Mouse (Mus musculus): ENCODE data around the gene Mmp24.

Mmp24 gene

DNA sequence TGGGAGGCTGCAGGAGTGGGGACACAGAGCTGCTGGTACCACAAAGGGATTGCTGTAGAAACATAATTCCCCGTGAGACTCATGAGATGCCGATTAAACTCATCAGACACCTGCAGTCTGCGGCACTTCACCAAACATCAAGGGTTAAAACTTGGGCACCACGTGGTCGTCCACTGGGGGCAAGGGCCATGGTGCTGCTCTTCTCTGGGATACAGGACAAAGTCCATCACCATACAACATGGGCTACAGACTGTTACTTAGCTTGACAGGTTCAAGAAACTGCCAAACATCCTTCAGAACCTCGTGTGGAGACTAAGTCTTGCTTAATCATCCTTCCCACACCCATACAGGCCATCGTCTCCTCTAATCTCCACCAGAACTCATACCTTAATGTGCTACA is 85.0 kb downstream of the Mmp24 start:
- WGBS = 90% methylated on average over 7 of the region's 7 CpGs

- WGBS = 92% methylated on average over 6 of the region's 6 CpGs
Observed at GRCm38 (mm10) chr2:155861581-155861980, 86.4 kb downstream of the Mmp24 start.

DNA sequence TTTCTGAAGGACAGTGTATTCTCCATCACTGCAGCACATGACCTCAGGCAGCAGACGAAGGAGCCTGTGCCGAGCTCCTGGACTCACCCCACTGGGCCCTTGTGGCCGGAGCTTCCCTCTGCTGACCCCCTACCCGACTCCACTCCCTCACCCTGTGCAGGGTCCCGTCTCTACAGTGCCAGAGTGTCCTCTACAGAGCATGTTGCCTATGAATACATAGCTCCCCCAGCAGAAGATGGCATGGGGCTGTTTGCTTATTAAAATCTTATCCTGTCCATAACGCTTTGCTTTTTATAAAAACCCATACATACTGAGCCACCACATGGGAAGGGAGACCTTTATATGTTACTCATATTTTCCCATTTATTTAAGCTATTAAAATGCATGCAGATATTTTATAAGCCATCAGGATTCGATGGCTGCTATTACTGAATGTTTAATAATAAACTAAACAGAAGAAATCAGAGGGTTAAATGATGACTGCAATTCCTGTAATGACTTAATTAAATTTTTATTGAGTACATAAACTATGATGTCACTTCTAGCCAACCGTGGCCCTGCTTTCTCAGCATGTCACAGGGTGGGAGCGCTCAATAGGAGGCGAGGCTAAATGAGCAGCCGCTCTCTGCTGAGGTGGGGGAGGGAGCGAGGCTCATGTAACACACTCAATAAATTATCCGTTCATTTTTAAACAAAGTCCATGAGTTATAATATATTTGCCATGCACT is 87.6 kb downstream of the Mmp24 start:
- 71% methylated on average over 13 of the region's 13 CpGs for WGBS

GRCm38 (mm10) chr2:155863301-155863867 is 88.2 kb downstream of the Mmp24 start:
- WGBS = 65% methylated on average over 11 of the region's 11 CpGs

Data from cerebral cortex, adult 2 months (tissue).